Mouse (Mus musculus): ENCODE measurements at regions not wholly inside any gene's neighbourhood (a gene's known extent, or its start where the extent isn't known, plus 50 kb on each side); places are given as distances from the start of the nearest gene placed in this dataset.

- TF ChIP-seq CTCF (IDR thresholded peaks at IDR 0.05; ENCODE audit: low read depth), result no peak
- TF ChIP-seq EP300 (IDR thresholded peaks at IDR 0.05; ENCODE audit: low read depth), result no peak
Observed at GRCm38 (mm10) chr6:82284494-82284893, 117.6 kb upstream of the Tacr1 start.
